Mouse (Mus musculus): ENCODE data around the gene Fam221b. TPM values are rescaled to one million over a fixed set of nuclear protein-coding genes. Genes with fewer than 3 reads are reported as not detected.
A peak's percentile ranks its signal among the peaks of the same experiment; 100 is the strongest.

Gene Fam221b
- polyA plus RNA-seq, 1 experiment: 0.09 TPM

- TF ChIP-seq CTCF (conservative IDR thresholded peaks at IDR 0.05; ENCODE audit: insufficient read depth, insufficient read length, low read depth, low read length): no peak
- no peak for TF ChIP-seq POLR2A (IDR thresholded peaks at IDR 0.05; ENCODE audit: low read depth, low read length)
- Histone ChIP-seq H3K4me3 (ENCODE audit: insufficient read depth, low read depth, low read length) (no peak within 1 kb of the TSS), H3K27me3 (replicated peaks; ENCODE audit: control insufficient read depth, insufficient read depth, low read length) (no peaks in the 10 kb centered on the region), H3K36me3 (ENCODE audit: control insufficient read depth, insufficient read depth, low read length) (no peaks in the 10 kb centered on the region), H3K27ac (ENCODE audit: insufficient read depth, low read depth, low read length) (no peak within 1 kb of the TSS), H3K4me1 (ENCODE audit: control insufficient read depth, insufficient read depth, low read length) (no peaks in the 10 kb centered on the region)
- 94% methylated on average over 6 of the region's 6 CpGs for WGBS
- no peak for DNase-seq
Measured at GRCm38 (mm10) chr4:43700707-43701106, 31.8 kb upstream of the Fam221b start, which contains the start of gene Olfr70. Gene Olfr70, minus strand, starts transcription at chr4:43700807.

- TF ChIP-seq CTCF (conservative IDR thresholded peaks at IDR 0.05; ENCODE audit: insufficient read depth, insufficient read length, low read depth, low read length) (no peak), POLR2A (IDR thresholded peaks at IDR 0.05; ENCODE audit: low read depth, low read length) (no peak)
- H3K4me3 ChIP-seq (ENCODE audit: insufficient read depth, low read depth, low read length): no peak overlapping the region
Measured at GRCm38 (mm10) chr4:43696561-43696960, 27.6 kb upstream of the Fam221b start.

GRCm38 (mm10) chr4:43695249-43695671 is 26.3 kb upstream of the Fam221b start:
- peak; percentile 74 for DNase-seq
- Histone ChIP-seq H3K27me3 (replicated peaks; ENCODE audit: control insufficient read depth, insufficient read depth, low read length) (no peaks in the 10 kb centered on the region), H3K4me3 (ENCODE audit: insufficient read depth, low read depth, low read length) (no peak overlapping the region), H3K36me3 (ENCODE audit: control insufficient read depth, insufficient read depth, low read length) (no peaks in the 10 kb centered on the region), H3K27ac (ENCODE audit: insufficient read depth, low read depth, low read length) (peak overlapping the region; percentile 61; the same call in 1 of the 2 replicates), H3K4me1 (ENCODE audit: control insufficient read depth, insufficient read depth, low read length) (peaks cover 2% of the 10 kb centered on the region; the same call in 1 of the 2 replicates)
- no peak for TF ChIP-seq CTCF (conservative IDR thresholded peaks at IDR 0.05; ENCODE audit: insufficient read depth, insufficient read length, low read depth, low read length)
- TF ChIP-seq POLR2A (IDR thresholded peaks at IDR 0.05; ENCODE audit: low read depth, low read length): no peak
- WGBS: 20% methylated on average over 9 of the region's 9 CpGs

More at GRCm38 (mm10) chr4:43696561-43696960, 27.6 kb upstream of the Fam221b start:
- Histone ChIP-seq H3K27ac (ENCODE audit: insufficient read depth, low read depth, low read length) (no peak overlapping the region), H3K36me3 (ENCODE audit: control insufficient read depth, insufficient read depth, low read length) (no peaks in the 10 kb centered on the region), H3K4me1 (ENCODE audit: control insufficient read depth, insufficient read depth, low read length) (peaks cover 2% of the 10 kb centered on the region; the same call in 1 of the 2 replicates), H3K27me3 (replicated peaks; ENCODE audit: control insufficient read depth, insufficient read depth, low read length) (no peaks in the 10 kb centered on the region)
- WGBS: 93% methylated on average over 13 of the region's 13 CpGs
- no peak for DNase-seq

GRCm38 (mm10) chr4:43694439-43695248 is 25.7 kb upstream of the Fam221b start:
- no peak overlapping the region for H3K4me3 ChIP-seq (ENCODE audit: insufficient read depth, low read depth, low read length)
- peaks cover 2% of the 10 kb centered on the region; the same call in 1 of the 2 replicates for H3K4me1 ChIP-seq (ENCODE audit: control insufficient read depth, insufficient read depth, low read length)
- no peaks in the 10 kb centered on the region for H3K36me3 ChIP-seq (ENCODE audit: control insufficient read depth, insufficient read depth, low read length)
- TF ChIP-seq CTCF (conservative IDR thresholded peaks at IDR 0.05; ENCODE audit: insufficient read depth, insufficient read length, low read depth, low read length): no peak
- no peaks in the 10 kb centered on the region for H3K27me3 ChIP-seq (replicated peaks; ENCODE audit: control insufficient read depth, insufficient read depth, low read length)
- 89% methylated on average over 1 of the region's 1 CpGs for WGBS
- DNase-seq: no peak
- no peak overlapping the region for H3K27ac ChIP-seq (ENCODE audit: insufficient read depth, low read depth, low read length)

- Histone ChIP-seq H3K4me3 (ENCODE audit: insufficient read depth, low read depth, low read length) (no peak overlapping the region), H3K27ac (ENCODE audit: insufficient read depth, low read depth, low read length) (no peak overlapping the region), H3K27me3 (replicated peaks; ENCODE audit: control insufficient read depth, insufficient read depth, low read length) (no peaks in the 10 kb centered on the region), H3K4me1 (ENCODE audit: control insufficient read depth, insufficient read depth, low read length) (peaks cover 2% of the 10 kb centered on the region; the same call in 1 of the 2 replicates), H3K36me3 (ENCODE audit: control insufficient read depth, insufficient read depth, low read length) (no peaks in the 10 kb centered on the region)
- TF ChIP-seq POLR2A (IDR thresholded peaks at IDR 0.05; ENCODE audit: low read depth, low read length) (no peak), CTCF (conservative IDR thresholded peaks at IDR 0.05; ENCODE audit: insufficient read depth, insufficient read length, low read depth, low read length) (no peak)
- DNase-seq: peak; percentile 34
- 70% methylated on average over 5 of the region's 5 CpGs for WGBS
Measured at GRCm38 (mm10) chr4:43693806-43694241, 24.9 kb upstream of the Fam221b start.

GRCm38 (mm10) chr4:43691026-43691425 is 22.1 kb upstream of the Fam221b start:
- Histone ChIP-seq H3K36me3 (ENCODE audit: control insufficient read depth, insufficient read depth, low read length) (no peaks in the 10 kb centered on the region), H3K4me3 (ENCODE audit: insufficient read depth, low read depth, low read length) (no peak overlapping the region), H3K27ac (ENCODE audit: insufficient read depth, low read depth, low read length) (no peak overlapping the region), H3K4me1 (ENCODE audit: control insufficient read depth, insufficient read depth, low read length) (peaks cover 2% of the 10 kb centered on the region; the same call in 1 of the 2 replicates), H3K27me3 (replicated peaks; ENCODE audit: control insufficient read depth, insufficient read depth, low read length) (no peaks in the 10 kb centered on the region)
- 84% methylated on average over 5 of the region's 5 CpGs for WGBS
- DNase-seq: no peak
- TF ChIP-seq CTCF (conservative IDR thresholded peaks at IDR 0.05; ENCODE audit: insufficient read depth, insufficient read length, low read depth, low read length) (no peak), POLR2A (IDR thresholded peaks at IDR 0.05; ENCODE audit: low read depth, low read length) (no peak)

GRCm38 (mm10) chr4:43690021-43690420 is 21.1 kb upstream of the Fam221b start:
- WGBS: 93% methylated on average over 17 of the region's 17 CpGs
- Histone ChIP-seq H3K36me3 (ENCODE audit: control insufficient read depth, insufficient read depth, low read length) (no peaks in the 10 kb centered on the region), H3K27me3 (replicated peaks; ENCODE audit: control insufficient read depth, insufficient read depth, low read length) (no peaks in the 10 kb centered on the region), H3K4me1 (ENCODE audit: control insufficient read depth, insufficient read depth, low read length) (no peaks in the 10 kb centered on the region), H3K4me3 (ENCODE audit: insufficient read depth, low read depth, low read length) (no peak overlapping the region), H3K27ac (ENCODE audit: insufficient read depth, low read depth, low read length) (no peak overlapping the region)
- no peak for DNase-seq
- TF ChIP-seq POLR2A (IDR thresholded peaks at IDR 0.05; ENCODE audit: low read depth, low read length): no peak
- TF ChIP-seq CTCF (conservative IDR thresholded peaks at IDR 0.05; ENCODE audit: insufficient read depth, insufficient read length, low read depth, low read length): no peak
